In genomic region chr11:94653663-94654436, GRCm38 (mm10) we compare ENCODE assay signal across 8 mouse cellular contexts. TPM values are rescaled to one million over a fixed set of nuclear protein-coding genes. Genes with fewer than 3 reads are reported as not detected.
DNase-seq lines count a peak whose midpoint lies in the region; ATAC-seq lines count a peak whose summit lies in the region.

Mrpl27 (plus strand) TSS chr11:94653767.
Eme1 (minus strand) TSS chr11:94653964.

- ATAC-seq in embryonic facial prominence, embryonic 13.5 days (ENCODE audit: insufficient number of reproducible peaks, insufficient read depth, low FRiP score, low TSS enrichment, low read depth): peak; percentile 79
- ATAC-seq in limb, embryonic 13.5 days (ENCODE audit: low FRiP score, low read depth): peak; percentile 89
- ATAC-seq in midbrain, embryonic 15.5 days (replicated peaks): peak; percentile 93

- DNase-seq in 416B (ENCODE audit: low read depth): peak; percentile 88
- DNase-seq in adrenal gland, postnatal 4 days (ENCODE audit: low spot score in 2 of 2): peak; percentile 48 to 69
- peak; percentile 89 for DNase-seq in heart, adult 8-10 months (ENCODE audit: low spot score)
- peak; percentile 79 to 85 for DNase-seq in kidney, adult 8-10 months
- DNase-seq in spleen, adult 18-20 months: peak; percentile 72 to 90

- H3K27ac ChIP-seq in embryonic facial prominence, embryonic 13.5 days: peak within 1 kb of the TSS; percentile 95
- H3K27ac ChIP-seq in limb, embryonic 13.5 days: peak within 1 kb of the TSS; percentile 90
- peak within 1 kb of the TSS; percentile 98 for H3K27ac ChIP-seq in midbrain, embryonic 15.5 days

- no peaks in the 10 kb centered on the region for H3K27me3 ChIP-seq in embryonic facial prominence, embryonic 13.5 days
- no peaks in the 10 kb centered on the region for H3K27me3 ChIP-seq in limb, embryonic 13.5 days
- no peaks in the 10 kb centered on the region for H3K27me3 ChIP-seq in midbrain, embryonic 15.5 days (replicated peaks)

- H3K4me3 ChIP-seq in embryonic facial prominence, embryonic 13.5 days: peak within 1 kb of the TSS; percentile 64
- peak within 1 kb of the TSS; percentile 69 for H3K4me3 ChIP-seq in limb, embryonic 13.5 days
- H3K4me3 ChIP-seq in midbrain, embryonic 15.5 days: peak within 1 kb of the TSS; percentile 83

- peak within 1 kb of the TSS; percentile 73 for H3K9ac ChIP-seq in embryonic facial prominence, embryonic 13.5 days
- peak within 1 kb of the TSS; percentile 70 for H3K9ac ChIP-seq in limb, embryonic 13.5 days
- H3K9ac ChIP-seq in midbrain, embryonic 15.5 days: peak within 1 kb of the TSS; percentile 69

- H3K4me2 ChIP-seq in embryonic facial prominence, embryonic 13.5 days: peak within 1 kb of the TSS; percentile 69
- H3K4me2 ChIP-seq in limb, embryonic 13.5 days (replicated peaks): peak within 1 kb of the TSS; percentile 75
- H3K4me2 ChIP-seq in midbrain, embryonic 15.5 days: peak within 1 kb of the TSS; percentile 83

- H3K9me3 ChIP-seq in embryonic facial prominence, embryonic 13.5 days: no peaks in the 10 kb centered on the region
- no peaks in the 10 kb centered on the region for H3K9me3 ChIP-seq in limb, embryonic 13.5 days
- H3K9me3 ChIP-seq in midbrain, embryonic 15.5 days: no peaks in the 10 kb centered on the region

- peaks cover 15% of the 10 kb centered on the region for H3K4me1 ChIP-seq in embryonic facial prominence, embryonic 13.5 days
- peaks cover 16% of the 10 kb centered on the region for H3K4me1 ChIP-seq in limb, embryonic 13.5 days
- peaks cover 20% of the 10 kb centered on the region for H3K4me1 ChIP-seq in midbrain, embryonic 15.5 days

- WGBS in embryonic facial prominence, embryonic 13.5 days: under 1% methylated on average over 32 of the region's 32 CpGs
- WGBS in limb, embryonic 13.5 days: 1% methylated on average over 32 of the region's 32 CpGs
- under 1% methylated on average over 32 of the region's 32 CpGs for WGBS in midbrain, embryonic 15.5 days

- peaks cover 46% of the 10 kb centered on the region for H3K36me3 ChIP-seq in embryonic facial prominence, embryonic 13.5 days
- H3K36me3 ChIP-seq in limb, embryonic 13.5 days: peaks cover 43% of the 10 kb centered on the region
- peaks cover 4% of the 10 kb centered on the region; the same call in 1 of the 2 replicates for H3K36me3 ChIP-seq in midbrain, embryonic 15.5 days (replicated peaks)

RNA-seq across cellular contexts. Expression of gene Mrpl27, which starts in this region (rescaled TPM):
- total RNA-seq in adrenal gland, postnatal 4 days (2021): 10 to 100 TPM; 79.8 to 88.5 TPM
- polyA plus RNA-seq in embryonic facial prominence, embryonic 13.5 days (2015; fragmentation: Nextera tagmentation; extraction: Ambion mirVana): 144 and 153 TPM in 2 replicates
- total RNA-seq in heart, adult 8-10 months (2022): 10 to 100 TPM; 59.3 to 66.6 (median 63.0) TPM
- polyA plus RNA-seq in limb, embryonic 13.5 days (2015; fragmentation: Nextera tagmentation; extraction: Ambion mirVana): 153 and 159 TPM in 2 replicates
- 133 and 138 TPM in 2 replicates for polyA plus RNA-seq in midbrain, embryonic 15.5 days (2015; fragmentation: Nextera tagmentation; extraction: Ambion mirVana)

RNA-seq across cellular contexts. Expression of gene Eme1, which starts in this region (rescaled TPM):
- total RNA-seq in adrenal gland, postnatal 4 days (2021): 1 to 10 TPM; 5.3 to 6.1 TPM
- 23.5 and 26.4 TPM in 2 replicates for polyA plus RNA-seq in embryonic facial prominence, embryonic 13.5 days (2015; fragmentation: Nextera tagmentation; extraction: Ambion mirVana)
- under 1 TPM in 1 of 4 experiments, not detected in 3; 0.44 TPM for total RNA-seq in heart, adult 8-10 months (2022)
- 24.9 and 26.9 TPM in 2 replicates for polyA plus RNA-seq in limb, embryonic 13.5 days (2015; fragmentation: Nextera tagmentation; extraction: Ambion mirVana)
- polyA plus RNA-seq in midbrain, embryonic 15.5 days (2015; fragmentation: Nextera tagmentation; extraction: Ambion mirVana): 3.1 and 3.5 TPM in 2 replicates

Comparison
In these comparisons a context has a peak if more than half of its experiments do, and no peak if none do; other contexts are left out.
1. Peak in every context shown above with its lines: DNase-seq, ATAC-seq, H3K4me3 ChIP-seq and H3K27ac ChIP-seq.
2. RNA of gene Eme1 (total RNA-seq): 5.3 to 6.1 TPM in adrenal gland, postnatal 4 days; 0.44 TPM in heart, adult 8-10 months; every median in the first group is over 4 times any median in the second.